Mouse (Mus musculus) erythroblast, embryonic 14.5 days (primary cell): ENCODE results near the gene Xrcc2.

Experiments
- GATA1 ChIP-seq: IDR thresholded peaks from 2 replicates; pipeline ENCODE4 v1.6.1; 2012; ENCODE audit warnings: low read length, inconsistent platforms, mixed read lengths
- TAL1 ChIP-seq: IDR thresholded peaks from 3 replicates; pipeline ENCODE4 v1.6.1; 2012; ENCODE audit warnings: low read length, inconsistent platforms, mixed read lengths

- TF ChIP-seq GATA1 (no peak), TAL1 (no peak)
These were observed 9.4 kb downstream of the Xrcc2 start for GRCm38 (mm10) chr5:25696256-25696655.
